Mouse (Mus musculus): Measurements from ENCODE around the gene Chkb. TPM values are rescaled to one million over a fixed set of nuclear protein-coding genes. Genes with fewer than 3 reads are reported as not detected.

Chkb gene
- 29.0 and 30.4 TPM in 2 replicates for polyA plus RNA-seq (2016; fragmentation: Nextera tagmentation; extraction: Ambion mirVana)

GRCm38 (mm10) chr15:89429352-89430221 lies at the start of gene Chkb, which contains the start of the genes C730034F03Rik and Gm44502:
Gene Chkb (minus strand): TSS chr15:89429908.
Gene C730034F03Rik (plus strand): TSS chr15:89429589.
Gene Gm44502 (minus strand): TSS chr15:89429696.
- H3K27me3 ChIP-seq (replicated peaks), result no peaks in the 10 kb centered on the region
- H3K9me3 ChIP-seq (replicated peaks), result no peaks in the 10 kb centered on the region
- peak; percentile 91 for ATAC-seq
- peak within 1 kb of the TSS; percentile 91 for H3K4me2 ChIP-seq
- peaks cover 53% of the 10 kb centered on the region for H3K4me1 ChIP-seq
- peak within 1 kb of the TSS; percentile 88 for H3K9ac ChIP-seq
- under 1% methylated on average over 68 of the region's 70 CpGs for WGBS (ENCODE audit: insufficient replicate concordance)
- H3K36me3 ChIP-seq, result peaks cover 28% of the 10 kb centered on the region
- peak within 1 kb of the TSS; percentile 84 for H3K4me3 ChIP-seq
- peak within 1 kb of the TSS; percentile 100 for H3K27ac ChIP-seq

GRCm38 (mm10) chr15:89478622-89479021 lies 48.9 kb upstream of the Chkb start:
- Histone ChIP-seq H3K27ac (no peak overlapping the region), H3K9me3 (replicated peaks) (no peaks in the 10 kb centered on the region), H3K27me3 (replicated peaks) (no peaks in the 10 kb centered on the region), H3K4me3 (no peak overlapping the region), H3K4me2 (no peak overlapping the region), H3K9ac (no peak overlapping the region), H3K36me3 (0 out of 2 replicates have a peak, but pooled peaks cover under 1% of the 10 kb centered on the region), H3K4me1 (peaks cover 31% of the 10 kb centered on the region)
- ATAC-seq, result no peak
- 71% methylated on average over 3 of the region's 3 CpGs for WGBS (ENCODE audit: insufficient replicate concordance)

DNA sequence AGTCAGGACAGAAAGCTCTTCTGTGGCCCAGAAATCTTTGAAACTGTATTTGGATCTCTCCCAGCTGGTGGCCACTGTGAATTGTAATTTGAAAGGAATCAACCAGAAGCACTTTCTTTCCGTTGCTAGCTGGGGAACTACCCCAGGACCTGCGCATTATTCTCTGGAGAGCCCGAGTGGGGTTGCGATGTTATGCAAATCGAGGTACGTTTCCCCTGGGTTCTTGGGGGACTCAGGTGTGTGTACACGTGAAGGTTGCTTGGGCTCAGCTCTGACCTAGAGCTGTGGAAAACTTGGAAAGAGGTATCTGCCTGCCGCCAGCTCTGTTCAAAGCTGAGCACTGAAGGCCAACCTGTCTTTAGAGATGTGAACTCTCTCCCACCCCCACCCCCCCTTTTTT lies 48.1 kb upstream of the Chkb start:
- Histone ChIP-seq H3K4me3 (no peak overlapping the region), H3K36me3 (peaks cover 5% of the 10 kb centered on the region; the same call in 1 of the 2 replicates), H3K4me2 (0 out of 2 replicates have a peak overlapping the region, but pooled peaks have one; percentile 4), H3K9ac (no peak overlapping the region), H3K27ac (no peak overlapping the region), H3K9me3 (replicated peaks) (no peaks in the 10 kb centered on the region), H3K4me1 (peaks cover 31% of the 10 kb centered on the region), H3K27me3 (replicated peaks) (no peaks in the 10 kb centered on the region)
- ATAC-seq, result no peak
- WGBS (ENCODE audit: insufficient replicate concordance), result 60% methylated on average over 8 of the region's 8 CpGs

- Histone ChIP-seq H3K4me3 (peak within 1 kb of the TSS; percentile 62), H3K27me3 (replicated peaks) (no peaks in the 10 kb centered on the region), H3K4me1 (peaks cover 31% of the 10 kb centered on the region), H3K36me3 (peaks cover 5% of the 10 kb centered on the region; the same call in 1 of the 2 replicates), H3K4me2 (peak within 1 kb of the TSS; percentile 83), H3K27ac (peak within 1 kb of the TSS; percentile 59; the same call in 1 of the 2 replicates), H3K9me3 (replicated peaks) (no peaks in the 10 kb centered on the region), H3K9ac (peak within 1 kb of the TSS; percentile 67)
- no peak for ATAC-seq
- 23% methylated on average over 9 of the region's 9 CpGs for WGBS (ENCODE audit: insufficient replicate concordance)
Observed at GRCm38 (mm10) chr15:89477091-89477491, 47.4 kb upstream of the Chkb start, which contains the start of gene Arsa. Gene Arsa (minus strand): TSS chr15:89477425.

- Histone ChIP-seq H3K9me3 (replicated peaks) (no peaks in the 10 kb centered on the region), H3K27ac (peak overlapping the region; percentile 59; the same call in 1 of the 2 replicates), H3K27me3 (replicated peaks) (no peaks in the 10 kb centered on the region), H3K4me2 (peak overlapping the region; percentile 83), H3K36me3 (peaks cover 5% of the 10 kb centered on the region; the same call in 1 of the 2 replicates), H3K4me3 (peak overlapping the region; percentile 62), H3K9ac (peak overlapping the region; percentile 67), H3K4me1 (peaks cover 31% of the 10 kb centered on the region)
- ATAC-seq, result no peak
- 2% methylated on average over 5 of the region's 5 CpGs for WGBS (ENCODE audit: insufficient replicate concordance)
Observed at GRCm38 (mm10) chr15:89476475-89476815, 46.7 kb upstream of the Chkb start.

DNA sequence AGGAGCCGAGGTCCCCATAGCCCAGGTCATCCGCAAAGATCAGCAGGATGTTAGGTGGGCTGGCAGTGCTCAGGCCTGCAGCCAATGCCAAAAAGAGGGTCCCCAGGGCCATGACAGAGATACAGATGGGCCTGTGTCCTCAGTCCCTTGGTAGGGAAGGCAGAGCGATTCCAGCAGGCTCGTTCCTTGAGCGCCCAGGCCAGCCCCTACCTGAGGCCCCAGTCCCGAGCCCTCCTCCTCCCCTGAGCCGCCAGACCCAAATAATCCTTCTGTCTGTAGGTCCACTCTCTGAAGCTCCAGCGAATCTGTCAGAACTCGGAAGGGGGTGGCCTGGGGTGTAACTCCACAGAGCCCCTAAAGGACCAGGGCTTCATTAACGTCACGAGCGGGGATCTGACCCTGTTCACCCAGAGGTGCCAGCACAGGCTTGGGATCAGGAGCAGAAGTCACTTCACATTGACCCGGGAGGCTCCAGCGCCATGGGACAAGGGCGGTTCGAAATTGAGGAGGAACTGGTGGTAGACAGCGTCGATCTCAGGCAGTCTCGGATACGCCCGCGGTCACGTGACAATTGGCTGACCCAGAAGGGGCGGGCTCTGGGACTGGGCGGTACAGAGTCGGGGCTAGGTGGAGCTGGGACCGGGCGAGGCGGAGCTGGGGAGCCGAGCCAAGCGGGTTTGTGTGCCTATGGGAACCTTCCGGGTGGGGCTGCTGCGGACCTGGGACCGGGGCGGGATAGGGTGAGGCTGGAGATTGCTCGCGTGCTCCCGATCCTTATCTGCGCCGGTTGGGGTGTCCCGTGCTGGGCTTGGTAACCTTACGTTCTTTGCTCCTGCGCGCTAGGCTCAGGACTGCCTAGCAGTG lies 46.1 kb upstream of the Chkb start:
- peaks cover 31% of the 10 kb centered on the region for H3K4me1 ChIP-seq
- H3K4me3 ChIP-seq, result peak overlapping the region; percentile 62
- no peaks in the 10 kb centered on the region for H3K9me3 ChIP-seq (replicated peaks)
- 8% methylated on average over 44 of the region's 44 CpGs for WGBS (ENCODE audit: insufficient replicate concordance)
- peak overlapping the region; percentile 67 for H3K9ac ChIP-seq
- H3K27ac ChIP-seq, result peak overlapping the region; percentile 59; the same call in 1 of the 2 replicates
- H3K27me3 ChIP-seq (replicated peaks), result no peaks in the 10 kb centered on the region
- H3K36me3 ChIP-seq, result peaks cover 5% of the 10 kb centered on the region; the same call in 1 of the 2 replicates
- peak; percentile 98 for ATAC-seq
- peak overlapping the region; percentile 83 for H3K4me2 ChIP-seq

DNA sequence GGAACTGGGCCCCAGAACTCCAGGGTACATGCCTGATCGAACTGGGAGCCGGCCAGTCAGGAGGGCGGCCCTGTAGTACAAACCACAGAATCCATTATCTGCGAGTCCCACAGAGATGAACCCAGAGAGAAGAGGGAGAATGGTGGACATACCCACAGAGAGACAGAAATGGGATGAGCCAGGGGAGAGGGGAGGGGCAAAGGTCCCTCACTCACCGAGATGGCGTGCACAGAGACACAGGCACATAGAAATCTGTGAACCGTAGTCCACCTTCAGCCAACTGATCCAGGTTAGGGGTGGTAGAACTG lies 45.5 kb upstream of the Chkb start:
- Histone ChIP-seq H3K36me3 (peaks cover 5% of the 10 kb centered on the region; the same call in 1 of the 2 replicates), H3K9me3 (replicated peaks) (no peaks in the 10 kb centered on the region), H3K4me1 (peaks cover 31% of the 10 kb centered on the region), H3K27me3 (replicated peaks) (no peaks in the 10 kb centered on the region), H3K4me2 (peak overlapping the region; percentile 83), H3K4me3 (peak overlapping the region; percentile 62), H3K27ac (no peak overlapping the region), H3K9ac (no peak overlapping the region)
- 40% methylated on average over 7 of the region's 7 CpGs for WGBS (ENCODE audit: insufficient replicate concordance)
- no peak for ATAC-seq

GRCm38 (mm10) chr15:89474596-89475292 lies 45.0 kb upstream of the Chkb start:
- Histone ChIP-seq H3K9me3 (replicated peaks) (no peaks in the 10 kb centered on the region), H3K36me3 (peaks cover 5% of the 10 kb centered on the region; the same call in 1 of the 2 replicates), H3K4me1 (peaks cover 31% of the 10 kb centered on the region), H3K4me3 (peak overlapping the region; percentile 62; the same call in 1 of the 2 replicates), H3K4me2 (peak overlapping the region; percentile 83), H3K9ac (no peak overlapping the region), H3K27ac (no peak overlapping the region), H3K27me3 (replicated peaks) (no peaks in the 10 kb centered on the region)
- WGBS (ENCODE audit: insufficient replicate concordance), result 83% methylated on average over 19 of the region's 19 CpGs
- no peak for ATAC-seq

GRCm38 (mm10) chr15:89473921-89474320 lies 44.2 kb upstream of the Chkb start:
- H3K9me3 ChIP-seq (replicated peaks), result no peaks in the 10 kb centered on the region
- no peak overlapping the region for H3K27ac ChIP-seq
- H3K27me3 ChIP-seq (replicated peaks), result no peaks in the 10 kb centered on the region
- H3K9ac ChIP-seq, result no peak overlapping the region
- 90% methylated on average over 8 of the region's 8 CpGs for WGBS (ENCODE audit: insufficient replicate concordance)
- peaks cover 31% of the 10 kb centered on the region for H3K4me1 ChIP-seq
- ATAC-seq, result no peak
- no peak overlapping the region for H3K4me2 ChIP-seq
- peaks cover 5% of the 10 kb centered on the region; the same call in 1 of the 2 replicates for H3K36me3 ChIP-seq
- H3K4me3 ChIP-seq, result no peak overlapping the region

DNA sequence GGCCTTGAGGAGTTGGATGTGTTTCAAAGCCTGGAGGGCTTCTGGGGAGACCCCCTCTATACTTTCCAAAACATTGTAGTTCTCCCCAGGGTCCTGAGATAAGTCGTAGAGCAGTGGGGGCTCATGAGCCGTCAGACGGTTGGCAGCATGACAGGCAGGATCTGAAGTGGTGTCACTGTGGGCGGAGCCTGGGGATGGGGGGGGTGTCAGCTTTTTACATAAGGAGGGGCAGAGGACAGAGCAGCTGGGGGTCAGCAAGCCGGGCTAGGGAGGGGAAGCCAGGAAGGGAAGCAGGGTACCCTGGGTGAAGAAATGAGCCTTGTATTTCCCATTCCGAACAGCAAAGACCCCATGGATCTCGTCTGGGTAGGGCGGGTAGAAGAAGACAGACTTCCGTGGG lies 43.7 kb upstream of the Chkb start:
- ATAC-seq, result no peak
- Histone ChIP-seq H3K36me3 (peaks cover 5% of the 10 kb centered on the region; the same call in 1 of the 2 replicates), H3K27me3 (replicated peaks) (no peaks in the 10 kb centered on the region), H3K27ac (no peak overlapping the region), H3K4me1 (peaks cover 31% of the 10 kb centered on the region), H3K4me3 (no peak overlapping the region), H3K9ac (no peak overlapping the region), H3K9me3 (replicated peaks) (no peaks in the 10 kb centered on the region), H3K4me2 (no peak overlapping the region)
- WGBS (ENCODE audit: insufficient replicate concordance), result 76% methylated on average over 9 of the region's 9 CpGs

DNA sequence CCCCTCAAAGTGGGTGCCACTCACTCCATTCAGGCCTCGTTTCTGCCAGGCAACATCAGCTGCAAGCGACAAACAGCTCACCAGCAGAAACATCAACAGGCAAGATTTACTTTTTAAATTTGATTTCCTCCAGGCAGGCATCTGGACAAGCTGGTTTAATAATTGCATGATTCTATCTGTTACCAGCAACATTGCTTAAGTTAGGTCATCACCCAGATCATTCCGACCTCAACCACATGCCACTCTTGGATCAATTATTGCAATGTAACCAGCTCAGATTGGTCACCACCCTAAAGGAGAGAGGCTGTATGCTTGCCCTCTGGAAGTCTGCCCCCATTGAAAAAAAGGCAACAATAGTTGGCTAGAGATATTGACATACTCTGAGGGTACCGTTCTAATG lies 41.8 kb upstream of the Chkb start:
- no peak overlapping the region for H3K4me2 ChIP-seq
- ATAC-seq, result no peak
- no peaks in the 10 kb centered on the region for H3K27me3 ChIP-seq (replicated peaks)
- H3K4me1 ChIP-seq, result peaks cover 14% of the 10 kb centered on the region
- no peaks in the 10 kb centered on the region for H3K9me3 ChIP-seq (replicated peaks)
- H3K27ac ChIP-seq, result no peak overlapping the region
- 78% methylated on average over 4 of the region's 4 CpGs for WGBS (ENCODE audit: insufficient replicate concordance)
- no peak overlapping the region for H3K4me3 ChIP-seq
- no peak overlapping the region for H3K9ac ChIP-seq
- H3K36me3 ChIP-seq, result peaks cover 5% of the 10 kb centered on the region; the same call in 1 of the 2 replicates
